Mouse (Mus musculus) v-Abl transformed pro-B cells (cell line): ENCODE measurements at regions not wholly inside any gene's neighbourhood (a gene's known extent, or its start where the extent isn't known, plus 50 kb on each side); places are given as distances from the start of the nearest gene placed in this dataset.

ENCODE experiments used
- in situ Hi-C, 2 experiments: fragments of 400-800 bp; cut with MboI; formaldehyde crosslinking; loops; one replicate each; pipeline ENCODE4 v1.15.1; 2025; ENCODE audit not compliant: unreplicated experiment in 2 of 2

GRCm38 (mm10) chrX:158920217-158920616, 289.9 kb upstream of the Rps6ka3 start:
- in situ Hi-C loops, result loop anchor here (5.0 to 25.0 kb wide), 5 partner anchors 345 to 1455 kb away; no protein-coding TSS in a partner anchor

GRCm38 (mm10) chrX:158921424-158921823, 288.7 kb upstream of the Rps6ka3 start:
- in situ Hi-C loops, result loop anchor here (5.0 to 25.0 kb wide), 5 partner anchors 343 to 1457 kb away; no protein-coding TSS in a partner anchor

GRCm38 (mm10) chrX:158921838-158922450, 288.2 kb upstream of the Rps6ka3 start:
- in situ Hi-C loops, result loop anchor here (5.0 to 25.0 kb wide), 5 partner anchors 343 to 1457 kb away; no protein-coding TSS in a partner anchor

- in situ Hi-C loops, result loop anchor here (5.0 to 25.0 kb wide), 5 partner anchors 342 to 1458 kb away; no protein-coding TSS in a partner anchor
These were observed 287.0 kb upstream of the Rps6ka3 start for GRCm38 (mm10) chrX:158923081-158923561.

GRCm38 (mm10) chrX:158923657-158924489, 286.2 kb upstream of the Rps6ka3 start:
- in situ Hi-C loops, result loop anchor here (5.0 to 25.0 kb wide), 5 partner anchors 341 to 1459 kb away; no protein-coding TSS in a partner anchor

- in situ Hi-C loops, result loop anchor here (5.0 to 25.0 kb wide), 5 partner anchors 340 to 1460 kb away; no protein-coding TSS in a partner anchor
These were observed 285.4 kb upstream of the Rps6ka3 start for GRCm38 (mm10) chrX:158924490-158925398.

GRCm38 (mm10) chrX:158931864-158932263, 278.2 kb upstream of the Rps6ka3 start:
- in situ Hi-C loops, result no loop called here

GRCm38 (mm10) chrX:158947191-158947590, 262.9 kb upstream of the Rps6ka3 start:
- in situ Hi-C loops, result no loop called here

GRCm38 (mm10) chrX:158971726-158972125, 238.4 kb upstream of the Rps6ka3 start:
- in situ Hi-C loops, result no loop called here

GRCm38 (mm10) chrX:158976648-158977047, 233.5 kb upstream of the Rps6ka3 start:
- in situ Hi-C loops, result no loop called here

- in situ Hi-C loops, result no loop called here
These were observed 225.4 kb upstream of the Rps6ka3 start for GRCm38 (mm10) chrX:158984721-158985120.

- in situ Hi-C loops, result no loop called here
These were observed 222.4 kb upstream of the Rps6ka3 start for GRCm38 (mm10) chrX:158987676-158988075.

- in situ Hi-C loops, result no loop called here
These were observed 191.2 kb upstream of the Rps6ka3 start for GRCm38 (mm10) chrX:159018955-159019354.

GRCm38 (mm10) chrX:159026311-159026710, 183.8 kb upstream of the Rps6ka3 start:
- in situ Hi-C loops, result no loop called here

GRCm38 (mm10) chrX:159031927-159032326, 178.2 kb upstream of the Rps6ka3 start:
- in situ Hi-C loops, result no loop called here

GRCm38 (mm10) chrX:159043432-159043831, 166.7 kb upstream of the Rps6ka3 start:
- in situ Hi-C loops, result loop anchor here (5.0 to 10.0 kb wide), 5 partner anchors 219 to 361 kb away; no protein-coding TSS in a partner anchor

- in situ Hi-C loops, result loop anchor here (10.0 kb wide), 2 partner anchors 277 to 357 kb away; no protein-coding TSS in a partner anchor
These were observed 162.2 kb upstream of the Rps6ka3 start for GRCm38 (mm10) chrX:159047876-159048275.

- in situ Hi-C loops, result no loop called here
These were observed 154.2 kb upstream of the Rps6ka3 start for GRCm38 (mm10) chrX:159055689-159056461.

- in situ Hi-C loops, result no loop called here
These were observed 153.7 kb upstream of the Rps6ka3 start for GRCm38 (mm10) chrX:159056462-159056805.
